Mouse (Mus musculus): ENCODE measurements around the gene Foxn4. TPM values are rescaled to one million over a fixed set of nuclear protein-coding genes. Genes with fewer than 3 reads are reported as not detected.

Gene Foxn4
- total and polyA plus RNA-seq, 2 experiments from 2014 or later: not detected

DNA sequence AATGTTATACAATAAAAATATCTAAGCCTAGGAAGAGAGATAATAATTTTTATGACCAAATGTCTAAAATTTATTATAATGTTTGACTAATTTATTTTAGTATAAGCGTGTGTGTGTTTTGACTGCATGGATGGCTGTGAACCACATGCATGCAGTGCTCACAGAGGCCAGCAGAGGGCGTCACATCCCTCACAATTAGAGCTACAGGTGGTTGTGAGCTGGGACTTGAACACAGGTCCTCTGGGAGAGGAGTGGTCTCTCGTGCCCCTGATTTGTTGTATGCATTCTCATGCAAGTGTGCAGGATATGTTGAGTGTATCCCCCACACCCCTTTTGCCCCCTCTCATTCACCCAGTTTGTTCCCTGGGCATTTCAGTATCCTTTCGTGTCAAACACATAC is 12.5 kb upstream of the Foxn4 start:
- no peak overlapping the region for H3K27ac ChIP-seq (ENCODE audit: low read depth)
- H3K9me3 ChIP-seq (replicated peaks; ENCODE audit: control insufficient read depth, low read length): no peaks in the 10 kb centered on the region
- DNase-seq (ENCODE audit: low spot score): no peak
- 68% methylated on average over 4 of the region's 4 CpGs for WGBS
- TF ChIP-seq CTCF (IDR thresholded peaks at IDR 0.05; ENCODE audit: low read depth) (no peak), EP300 (IDR thresholded peaks at IDR 0.05; ENCODE audit: low read depth) (no peak)
- no peaks in the 10 kb centered on the region for H3K4me1 ChIP-seq (ENCODE audit: control insufficient read depth, insufficient read depth)
- H3K9ac ChIP-seq (replicated peaks; ENCODE audit: low read depth, low read length): no peak overlapping the region
- H3K36me3 ChIP-seq (replicated peaks; ENCODE audit: control insufficient read depth, insufficient read depth, low read length): no peaks in the 10 kb centered on the region
- H3K27me3 ChIP-seq (ENCODE audit: control insufficient read depth, insufficient read depth, low read length): peaks cover 22% of the 10 kb centered on the region
- ATAC-seq (ENCODE audit: insufficient read depth, low read depth): no peak
- no peak overlapping the region for H3K4me2 ChIP-seq (ENCODE audit: low read depth, low read length)
- no peak overlapping the region for H3K4me3 ChIP-seq (ENCODE audit: low read depth, low read length)

DNA sequence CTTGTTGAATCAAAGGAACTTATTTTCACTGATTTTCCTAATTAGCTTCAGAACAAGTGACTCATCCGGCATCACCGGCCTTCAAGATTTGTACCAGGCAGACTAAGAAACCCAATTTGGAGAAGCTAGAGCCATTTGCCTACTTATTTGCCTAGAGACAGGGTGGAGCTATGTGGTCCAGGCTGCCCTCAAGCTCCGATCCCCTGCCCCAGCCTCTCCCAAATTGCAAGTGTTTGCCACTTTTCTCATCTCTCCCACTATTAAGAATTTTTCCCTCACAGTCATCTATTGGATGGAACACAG is 11.7 kb upstream of the Foxn4 start:
- DNase-seq (ENCODE audit: low spot score) (no peak), ATAC-seq (ENCODE audit: insufficient read depth, low read depth) (no peak)
- no peaks in the 10 kb centered on the region for H3K9me3 ChIP-seq (replicated peaks; ENCODE audit: control insufficient read depth, low read length)
- no peaks in the 10 kb centered on the region for H3K4me1 ChIP-seq (ENCODE audit: control insufficient read depth, insufficient read depth)
- WGBS: 89% methylated on average over 3 of the region's 3 CpGs
- peaks cover 19% of the 10 kb centered on the region for H3K27me3 ChIP-seq (ENCODE audit: control insufficient read depth, insufficient read depth, low read length)
- H3K4me2 ChIP-seq (ENCODE audit: low read depth, low read length): no peak overlapping the region
- H3K9ac ChIP-seq (replicated peaks; ENCODE audit: low read depth, low read length): no peak overlapping the region
- no peaks in the 10 kb centered on the region for H3K36me3 ChIP-seq (replicated peaks; ENCODE audit: control insufficient read depth, insufficient read depth, low read length)
- H3K27ac ChIP-seq (ENCODE audit: low read depth): no peak overlapping the region
- TF ChIP-seq EP300 (IDR thresholded peaks at IDR 0.05; ENCODE audit: low read depth) (no peak), CTCF (IDR thresholded peaks at IDR 0.05; ENCODE audit: low read depth) (no peak)
- H3K4me3 ChIP-seq (ENCODE audit: low read depth, low read length): no peak overlapping the region

DNA sequence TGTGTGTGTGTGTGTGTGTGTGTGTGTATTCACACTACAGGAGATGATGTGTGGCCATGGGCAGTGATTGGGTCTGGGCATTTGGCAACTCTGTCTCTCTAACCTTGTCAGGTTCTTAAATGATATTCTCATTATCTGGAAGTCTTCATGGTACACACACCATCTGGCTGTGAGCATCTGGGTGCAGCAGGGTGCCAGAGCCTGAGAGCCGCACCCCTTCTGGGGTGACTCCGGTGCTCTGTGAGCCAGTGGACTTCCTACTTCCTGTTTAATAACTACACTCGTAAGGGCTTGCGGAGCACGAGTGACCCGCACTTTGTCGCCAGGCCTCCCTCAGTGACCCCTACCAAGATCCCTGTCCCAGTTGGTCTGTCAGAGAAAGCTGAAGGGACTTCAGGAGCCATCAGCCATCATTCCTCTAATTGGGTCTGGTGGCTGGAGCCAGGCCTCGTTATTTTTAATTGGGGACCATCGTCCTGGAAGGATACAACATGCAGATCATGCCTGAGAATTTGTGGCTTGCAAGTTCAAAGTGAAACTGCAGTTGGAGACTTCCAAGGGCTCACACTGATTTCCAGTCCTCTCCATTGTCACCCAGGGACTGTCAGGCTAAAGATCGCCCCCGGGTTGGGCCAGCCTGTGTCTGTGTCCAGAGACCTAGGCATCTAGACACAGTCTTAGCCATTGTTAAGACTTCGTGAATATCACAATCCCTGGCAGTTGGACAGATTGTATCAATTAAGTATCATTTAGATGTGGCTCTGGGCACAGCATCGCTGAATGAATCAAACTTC is 11.2 kb upstream of the Foxn4 start:
- Histone ChIP-seq H3K4me1 (ENCODE audit: control insufficient read depth, insufficient read depth) (no peaks in the 10 kb centered on the region), H3K9me3 (replicated peaks; ENCODE audit: control insufficient read depth, low read length) (no peaks in the 10 kb centered on the region), H3K4me3 (ENCODE audit: low read depth, low read length) (no peak overlapping the region), H3K27ac (ENCODE audit: low read depth) (no peak overlapping the region), H3K27me3 (ENCODE audit: control insufficient read depth, insufficient read depth, low read length) (peaks cover 19% of the 10 kb centered on the region), H3K9ac (replicated peaks; ENCODE audit: low read depth, low read length) (no peak overlapping the region), H3K4me2 (ENCODE audit: low read depth, low read length) (no peak overlapping the region), H3K36me3 (replicated peaks; ENCODE audit: control insufficient read depth, insufficient read depth, low read length) (no peaks in the 10 kb centered on the region)
- TF ChIP-seq CTCF (IDR thresholded peaks at IDR 0.05; ENCODE audit: low read depth) (no peak), EP300 (IDR thresholded peaks at IDR 0.05; ENCODE audit: low read depth) (no peak)
- WGBS: 72% methylated on average over 13 of the region's 13 CpGs
- DNase-seq (ENCODE audit: low spot score) (no peak), ATAC-seq (ENCODE audit: insufficient read depth, low read depth) (no peak)

DNA sequence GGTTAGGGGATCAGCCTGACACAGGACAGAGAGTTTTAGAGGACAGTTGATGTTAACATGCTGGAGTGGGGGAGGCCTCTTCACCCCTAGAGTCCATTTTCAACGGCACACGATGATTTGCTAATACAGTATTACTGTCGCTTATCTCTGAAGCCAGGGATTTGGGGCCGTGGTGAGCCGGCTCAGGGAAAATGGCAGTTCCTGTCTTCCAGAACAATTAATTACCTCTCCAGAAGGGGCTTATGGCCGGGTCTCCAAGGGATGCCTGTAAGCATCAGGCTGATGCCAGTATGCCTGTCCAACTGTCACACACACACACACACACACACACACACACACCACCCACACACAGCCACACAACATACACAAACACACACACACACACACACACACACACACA is 8.7 kb upstream of the Foxn4 start:
- 23% methylated on average over 6 of the region's 6 CpGs for WGBS
- Histone ChIP-seq H3K4me1 (ENCODE audit: control insufficient read depth, insufficient read depth) (no peaks in the 10 kb centered on the region), H3K4me2 (ENCODE audit: low read depth, low read length) (no peak overlapping the region), H3K9ac (replicated peaks; ENCODE audit: low read depth, low read length) (no peak overlapping the region), H3K9me3 (replicated peaks; ENCODE audit: control insufficient read depth, low read length) (no peaks in the 10 kb centered on the region), H3K36me3 (replicated peaks; ENCODE audit: control insufficient read depth, insufficient read depth, low read length) (no peaks in the 10 kb centered on the region), H3K27me3 (ENCODE audit: control insufficient read depth, insufficient read depth, low read length) (peaks cover 28% of the 10 kb centered on the region), H3K27ac (ENCODE audit: low read depth) (no peak overlapping the region), H3K4me3 (ENCODE audit: low read depth, low read length) (no peak overlapping the region)
- TF ChIP-seq CTCF (IDR thresholded peaks at IDR 0.05; ENCODE audit: low read depth) (no peak), EP300 (IDR thresholded peaks at IDR 0.05; ENCODE audit: low read depth) (no peak)
- ATAC-seq (ENCODE audit: insufficient read depth, low read depth) (no peak), DNase-seq (ENCODE audit: low spot score) (no peak)

DNA sequence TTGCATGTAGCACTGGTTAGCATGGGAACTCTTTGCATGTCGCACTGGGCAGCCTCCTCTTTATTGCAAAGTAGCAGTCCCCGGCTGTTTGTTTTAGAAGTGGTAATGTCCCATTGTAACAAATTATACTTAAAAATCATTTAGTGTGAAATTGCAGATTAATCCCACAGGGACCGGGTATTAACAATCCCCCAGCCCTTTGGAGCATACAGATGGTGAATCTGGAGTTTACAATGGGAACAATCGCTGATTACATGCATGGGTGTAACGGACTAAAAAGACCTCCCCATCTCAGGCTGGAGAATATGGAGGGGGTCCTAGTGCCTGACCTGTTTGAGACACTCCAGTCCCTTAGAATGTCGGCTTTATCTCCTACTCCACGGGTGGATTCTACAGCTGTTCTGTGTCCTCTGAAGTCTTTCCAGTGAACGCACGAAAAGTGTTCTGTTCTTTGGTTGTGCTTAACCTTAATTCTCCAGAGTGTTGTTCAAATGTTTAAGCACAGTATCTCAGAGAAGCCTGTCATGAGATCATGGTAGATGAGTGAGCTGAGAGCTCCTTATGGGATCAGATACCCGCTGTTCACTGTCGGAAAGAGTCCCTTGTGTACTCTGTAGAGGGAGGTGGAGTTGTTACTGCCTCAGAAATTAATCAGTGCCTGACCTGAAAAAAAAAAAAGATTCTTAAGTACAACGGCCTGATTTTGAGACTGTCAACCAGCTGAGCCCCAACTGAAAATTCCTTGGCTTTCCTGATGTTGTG is 6.0 kb upstream of the Foxn4 start:
- H3K4me1 ChIP-seq (ENCODE audit: control insufficient read depth, insufficient read depth): no peaks in the 10 kb centered on the region
- no peak overlapping the region for H3K9ac ChIP-seq (replicated peaks; ENCODE audit: low read depth, low read length)
- no peak overlapping the region for H3K4me2 ChIP-seq (ENCODE audit: low read depth, low read length)
- TF ChIP-seq CTCF (IDR thresholded peaks at IDR 0.05; ENCODE audit: low read depth): no peak
- no peak for TF ChIP-seq EP300 (IDR thresholded peaks at IDR 0.05; ENCODE audit: low read depth)
- H3K36me3 ChIP-seq (replicated peaks; ENCODE audit: control insufficient read depth, insufficient read depth, low read length): no peaks in the 10 kb centered on the region
- no peaks in the 10 kb centered on the region for H3K9me3 ChIP-seq (replicated peaks; ENCODE audit: control insufficient read depth, low read length)
- peaks cover 55% of the 10 kb centered on the region for H3K27me3 ChIP-seq (ENCODE audit: control insufficient read depth, insufficient read depth, low read length)
- DNase-seq (ENCODE audit: low spot score) (no peak), ATAC-seq (ENCODE audit: insufficient read depth, low read depth) (no peak)
- H3K27ac ChIP-seq (ENCODE audit: low read depth): no peak overlapping the region
- WGBS: 44% methylated on average over 12 of the region's 12 CpGs
- H3K4me3 ChIP-seq (ENCODE audit: low read depth, low read length): no peak overlapping the region
